Mouse (Mus musculus): ENCODE measurements at regions not wholly inside any gene's neighbourhood (a gene's known extent, or its start where the extent isn't known, plus 50 kb on each side); places are given as distances from the start of the nearest gene placed in this dataset.
A peak's percentile ranks its signal among the peaks of the same experiment; 100 is the strongest.

DNA sequence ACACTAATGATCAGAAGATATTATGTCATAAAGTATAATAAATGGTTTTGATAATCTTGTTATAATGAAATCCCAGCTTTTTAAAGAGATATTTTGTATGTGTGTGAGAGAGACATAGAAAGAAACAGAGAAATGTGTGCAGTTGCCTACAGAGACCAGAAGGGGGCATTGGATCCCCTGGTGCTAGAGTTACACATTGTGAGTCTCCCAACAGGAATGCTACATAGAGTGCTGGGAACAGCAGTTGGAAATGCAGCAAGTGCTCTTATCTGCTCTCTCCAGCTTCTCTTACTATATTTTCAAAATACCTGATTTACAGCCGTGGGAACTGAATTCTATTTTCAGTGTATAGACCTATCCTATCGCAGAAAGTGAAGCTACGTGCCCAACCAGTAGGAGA is 240.3 kb downstream of the Hlx start:
- peak; percentile 50 for TF ChIP-seq CTCF (IDR thresholded peaks at IDR 0.05; ENCODE audit: low read depth)
- no peak for TF ChIP-seq EP300 (optimal IDR thresholded peaks at IDR 0.05)
